Mouse (Mus musculus) erythroblast, adult 5-6 weeks (primary cell): ENCODE results near the gene Tnfsf4. TPM values are rescaled to one million over a fixed set of nuclear protein-coding genes. Genes with fewer than 3 reads are reported as not detected.

Experiments used
- ATAC-seq: replicated peaks from 2 replicates; pipeline ENCODE4 v1.8.0; 2016; ENCODE audit warnings: moderate number of reproducible peaks, mild to moderate bottlenecking, moderate TSS enrichment, inconsistent platforms; ENCODE audit not compliant: poor library complexity, low FRiP score, severe bottlenecking
- total RNA-seq, 2 experiments: library from RNA; stranded (forward) in 1 of 2; stranded (reverse) in 1 of 2; fragments of 150-400 nt in 1 of 2; fragments of 200-764, 138-1000 nt in 1 of 2; gene quantifications; 2 replicates each; pipeline versions ENCODE4 v1.2.3 to v1.2.4; 2015 to 2017; ENCODE audit warnings: low replicate concordance in 2 of 2

Gene Tnfsf4
- total RNA-seq (2015; ENCODE audit: low replicate concordance) (not detected in 2 replicates), total RNA-seq (2017; ENCODE audit: low replicate concordance) (not detected in 2 replicates)

- ATAC-seq, result no peak
These were observed at the start of gene Tnfsf4 for GRCm38 (mm10) chr1:161394931-161395459. Gene Tnfsf4 (plus strand): TSS chr1:161395409.

DNA sequence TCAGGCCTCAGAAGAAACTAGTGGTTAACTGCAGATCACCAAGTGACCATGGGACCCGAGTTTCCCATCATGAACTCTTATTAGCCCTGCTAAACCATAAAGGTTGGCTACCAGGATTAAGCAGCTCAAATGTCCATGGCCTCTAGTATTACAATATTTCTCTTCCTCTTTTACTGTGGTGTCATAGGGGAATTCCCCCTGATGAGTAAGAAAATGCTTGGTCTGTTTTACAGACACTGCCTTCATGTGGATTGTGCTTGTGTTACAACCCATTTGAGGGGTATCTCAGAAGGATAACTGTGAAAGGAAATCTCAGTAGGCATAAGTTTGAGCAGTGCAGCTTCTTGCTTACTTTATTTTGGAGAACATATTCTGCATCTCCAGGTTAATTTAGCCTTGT is 44.2 kb upstream of the Tnfsf4 start:
- no peak for ATAC-seq

GRCm38 (mm10) chr1:161365006-161365405 is 30.2 kb upstream of the Tnfsf4 start:
- ATAC-seq, result no peak

- ATAC-seq, result no peak
These were observed 23.3 kb upstream of the Tnfsf4 start for GRCm38 (mm10) chr1:161371919-161372318.

DNA sequence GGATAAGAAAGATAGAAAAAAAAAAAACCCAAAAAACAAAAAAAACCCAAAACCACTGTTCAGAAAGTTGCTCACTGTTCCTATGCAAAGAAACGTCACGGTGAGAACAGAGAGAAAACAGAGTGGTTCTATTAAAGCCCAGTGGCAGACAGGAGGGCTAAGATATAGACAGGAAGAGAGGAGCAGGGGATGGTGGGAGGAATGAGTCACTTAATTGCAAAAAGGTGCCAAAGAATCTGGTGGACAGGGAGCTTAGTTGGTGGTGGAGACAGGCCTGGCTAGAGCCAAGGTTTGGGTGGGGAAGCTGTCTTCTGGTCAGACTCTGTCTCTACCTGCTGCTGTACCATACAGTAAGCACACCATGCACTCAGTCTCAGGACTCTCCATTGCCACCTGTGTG is 19.3 kb upstream of the Tnfsf4 start:
- no peak for ATAC-seq

DNA sequence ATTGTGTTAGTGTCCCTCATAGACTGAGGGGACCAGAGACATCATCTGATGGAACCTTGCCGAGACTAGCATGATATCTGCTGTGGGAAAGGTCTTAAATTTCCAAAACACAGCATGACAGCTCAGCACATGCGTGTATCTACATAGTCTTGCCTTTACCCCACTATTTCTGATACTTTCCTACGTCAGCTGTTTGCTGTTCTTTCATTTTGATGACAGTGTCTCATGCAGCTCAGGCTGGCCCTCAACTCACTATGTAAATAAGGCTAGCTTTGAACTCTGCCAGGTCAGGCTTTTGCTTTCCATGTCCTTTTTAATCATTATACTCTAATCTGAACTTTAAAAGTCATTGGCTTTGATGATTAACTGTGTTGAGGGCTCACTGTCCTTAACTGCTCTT is 16.6 kb upstream of the Tnfsf4 start:
- ATAC-seq, result no peak

DNA sequence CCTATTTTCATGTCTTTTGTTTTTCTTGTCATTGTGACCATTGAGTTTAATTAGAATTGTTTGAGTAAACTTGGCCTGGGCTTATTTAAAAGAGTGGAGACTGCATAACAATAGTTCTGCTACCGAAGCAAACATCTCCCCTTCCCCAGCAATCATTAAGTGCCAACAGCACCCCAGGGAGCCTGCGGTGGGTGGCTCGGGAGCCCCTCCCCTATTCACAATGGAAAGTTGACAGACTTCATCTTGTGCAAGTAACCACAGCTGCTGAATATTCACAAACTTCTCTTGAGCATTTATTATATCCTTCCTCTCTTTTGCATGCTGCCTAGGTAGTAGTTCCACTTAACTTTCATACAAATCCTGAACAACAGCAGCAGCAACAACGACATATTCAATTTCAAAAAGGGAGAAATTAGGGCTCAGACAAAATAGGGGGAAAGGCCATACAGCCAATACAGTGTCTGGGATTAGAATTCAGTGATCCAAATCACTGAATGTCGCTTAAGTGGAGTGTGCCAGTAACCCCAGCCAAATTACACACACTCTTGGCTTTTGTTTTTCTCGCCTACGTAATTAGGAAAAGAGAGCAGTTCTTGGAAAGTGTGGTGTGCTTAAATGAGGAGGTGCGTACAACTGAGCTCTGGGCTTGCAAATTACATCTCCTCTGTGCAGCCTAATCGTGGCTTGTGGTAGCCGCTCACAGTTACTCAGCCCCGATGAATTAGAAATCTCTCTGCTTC is 15.4 kb upstream of the Tnfsf4 start:
- ATAC-seq, result no peak

DNA sequence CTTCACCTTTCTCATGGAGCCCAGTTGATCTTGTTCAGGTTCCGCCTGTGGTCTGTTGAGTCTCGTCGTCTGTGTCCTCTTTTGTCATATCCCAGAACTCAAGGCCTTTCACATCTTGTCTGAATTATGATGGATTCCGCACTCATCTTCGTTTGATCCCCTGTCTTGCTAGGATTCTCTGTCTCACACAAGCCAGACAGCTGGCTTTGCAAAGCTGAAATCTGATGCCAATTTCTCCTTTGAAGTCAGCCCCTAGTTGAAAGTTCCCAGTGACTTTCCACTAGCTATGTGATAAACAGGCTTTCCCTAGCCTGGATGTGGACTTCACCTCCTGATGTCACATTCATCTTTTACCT is 14.8 kb upstream of the Tnfsf4 start:
- ATAC-seq, result no peak

- ATAC-seq, result no peak
These were observed 5.1 kb upstream of the Tnfsf4 start for GRCm38 (mm10) chr1:161390066-161390465.

GRCm38 (mm10) chr1:161392906-161393305 is 2.3 kb upstream of the Tnfsf4 start:
- no peak for ATAC-seq

DNA sequence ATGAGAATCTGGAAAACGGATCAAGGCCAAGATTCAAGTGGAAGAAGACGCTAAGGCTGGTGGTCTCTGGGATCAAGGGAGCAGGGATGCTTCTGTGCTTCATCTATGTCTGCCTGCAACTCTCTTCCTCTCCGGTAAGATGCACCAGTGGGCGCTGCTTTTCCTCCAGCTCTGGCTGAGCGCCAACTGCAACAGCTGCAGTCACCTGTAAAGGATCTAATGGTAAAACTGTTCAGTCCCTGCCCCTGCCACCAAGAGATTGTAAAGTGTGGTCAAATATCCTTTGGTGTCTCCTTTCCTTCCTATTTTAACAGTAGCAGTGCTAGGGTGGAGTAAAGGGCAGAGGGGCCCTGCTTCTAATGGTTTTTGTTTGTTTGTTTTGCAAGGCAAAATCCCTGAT is 401 bp downstream of the Tnfsf4 start:
- no peak for ATAC-seq

GRCm38 (mm10) chr1:161396351-161396750 is 1.1 kb downstream of the Tnfsf4 start:
- no peak for ATAC-seq

DNA sequence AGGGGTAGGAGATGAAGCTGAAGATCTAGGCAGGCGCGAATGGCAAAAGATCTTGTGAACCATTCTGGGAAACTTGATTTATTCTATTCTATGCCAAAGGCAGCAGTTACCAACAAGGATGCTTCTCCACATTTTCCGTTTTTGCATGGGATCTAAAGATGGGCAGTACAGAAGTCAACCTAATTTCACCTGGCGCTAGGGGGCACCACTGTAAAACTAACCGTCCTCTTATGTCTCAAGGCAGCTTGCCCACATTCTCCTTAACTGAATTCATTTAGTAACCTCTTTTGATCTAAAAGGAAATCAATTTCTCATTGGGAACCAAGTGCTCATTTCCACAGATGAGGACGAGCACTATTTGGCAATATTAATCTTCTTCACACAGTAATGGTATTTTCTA is 4.9 kb downstream of the Tnfsf4 start:
- no peak for ATAC-seq

- ATAC-seq, result no peak
These were observed 7.9 kb downstream of the Tnfsf4 start for GRCm38 (mm10) chr1:161403061-161403460.

GRCm38 (mm10) chr1:161406480-161406879 is 11.3 kb downstream of the Tnfsf4 start:
- no peak for ATAC-seq

GRCm38 (mm10) chr1:161419926-161420325 is 24.7 kb downstream of the Tnfsf4 start:
- no peak for ATAC-seq

GRCm38 (mm10) chr1:161420646-161421045 is 25.4 kb downstream of the Tnfsf4 start:
- ATAC-seq, result no peak

DNA sequence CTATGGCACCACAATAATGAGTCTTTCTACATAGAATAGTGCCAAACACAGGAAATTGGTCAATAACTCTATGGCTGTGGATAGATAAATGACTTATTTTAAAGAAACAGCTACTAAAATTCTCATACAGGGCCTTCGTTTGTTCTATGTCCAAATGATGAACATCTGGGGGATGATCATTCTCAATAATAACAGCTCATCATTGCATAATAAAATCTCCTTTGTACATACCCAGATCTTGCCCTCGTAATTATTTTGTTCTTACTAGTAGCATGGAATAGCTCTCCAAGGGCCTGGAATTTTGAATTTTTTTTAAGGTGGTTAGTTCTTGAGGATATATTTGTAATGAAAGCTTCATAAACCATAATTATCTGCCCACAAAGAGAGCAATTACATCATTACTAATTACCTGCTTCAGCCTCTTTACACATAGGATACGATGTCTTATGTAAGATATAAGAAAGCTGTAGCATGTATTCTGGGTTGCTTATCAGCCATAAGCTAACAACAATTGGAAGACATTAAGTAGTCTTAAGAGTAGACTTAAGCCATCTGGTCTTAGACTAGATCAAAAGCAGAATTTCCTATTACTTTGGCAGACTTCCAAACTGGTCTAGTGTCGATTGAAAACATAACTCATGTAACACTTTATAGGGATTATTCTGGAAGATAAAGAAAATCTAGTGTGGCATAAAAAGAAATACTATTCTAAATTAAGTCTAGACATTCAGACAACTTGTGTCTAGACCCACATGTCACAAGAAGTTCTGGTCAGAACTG is 31.3 kb downstream of the Tnfsf4 start:
- ATAC-seq, result no peak

DNA sequence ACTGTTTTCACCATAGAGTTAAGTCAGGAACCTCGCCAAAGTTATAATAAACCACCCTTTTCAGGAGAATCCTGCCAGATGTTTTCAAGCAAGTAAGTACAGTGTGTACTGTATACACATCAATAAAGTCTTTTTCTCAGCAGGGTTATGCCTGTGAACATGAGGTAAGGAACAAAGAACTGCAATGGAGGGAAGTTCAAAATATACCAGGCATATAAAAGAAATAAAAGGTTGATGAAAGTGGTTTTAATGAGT is 31.8 kb downstream of the Tnfsf4 start:
- ATAC-seq, result no peak

DNA sequence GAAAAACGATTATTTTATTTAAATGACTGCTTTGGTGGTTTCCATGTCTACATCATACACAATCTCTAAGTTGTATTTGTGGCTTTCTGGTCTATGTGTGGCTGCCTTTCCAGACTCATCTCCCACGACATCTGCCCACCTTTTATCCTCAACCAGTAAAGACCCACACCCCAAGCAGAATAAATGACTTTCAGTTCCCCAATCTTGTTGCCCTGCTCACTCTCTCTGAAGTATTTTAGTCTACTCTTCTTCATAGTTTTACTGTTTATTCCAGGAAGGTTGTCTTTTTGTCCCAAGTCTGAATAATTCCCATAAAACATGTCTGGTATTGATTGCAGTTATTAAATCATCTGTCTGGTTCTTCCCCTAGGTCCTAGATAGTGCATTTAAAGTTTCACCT is 40.6 kb downstream of the Tnfsf4 start:
- ATAC-seq, result no peak

DNA sequence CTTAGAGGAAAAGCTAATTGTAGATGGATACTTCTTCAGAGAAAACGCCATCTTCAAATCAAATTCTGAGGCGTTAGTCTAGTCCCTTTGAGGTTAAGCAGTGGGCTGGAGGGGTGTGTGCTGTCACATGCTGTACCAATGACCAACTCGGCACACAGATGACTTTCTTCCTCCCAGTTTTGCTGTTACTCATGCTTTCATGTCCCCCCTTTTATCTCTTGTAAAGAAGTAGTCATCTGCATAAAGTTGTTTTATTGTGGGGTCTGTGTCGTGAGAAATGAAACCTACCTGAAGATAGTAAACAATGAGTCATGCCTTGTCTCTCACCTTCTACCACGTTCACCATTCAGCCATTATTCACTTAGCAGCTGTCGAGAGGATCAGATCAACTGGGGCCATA is 41.3 kb downstream of the Tnfsf4 start:
- no peak for ATAC-seq
